Mouse (Mus musculus) limb, embryonic 12.5 days (tissue): Measurements from ENCODE around the gene Ptprd. TPM values are rescaled to one million over a fixed set of nuclear protein-coding genes. Genes with fewer than 3 reads are reported as not detected.

Source experiments
- ATAC-seq: fragments of 200-750 bp; cut with Nextera tagmentation; 2 replicates; pipeline ENCODE4 v1.8.0; 2017; ENCODE audit warnings: low read depth, moderate TSS enrichment; ENCODE audit not compliant: insufficient number of reproducible peaks, insufficient read depth, low FRiP score, low TSS enrichment
- H3K27ac ChIP-seq: fragments of 300-500 bp; sonication (generic); 2 replicates; pipeline ENCODE4 v1.5.1; 2016; ENCODE audit warnings: mild to moderate bottlenecking, moderate library complexity
- H3K27me3 ChIP-seq: fragments of 300-500 bp; sonication (generic); 2 replicates; pipeline ENCODE4 v1.6.1; 2016; ENCODE audit warnings: mild to moderate bottlenecking, moderate library complexity
- H3K36me3 ChIP-seq: fragments of 300-500 bp; sonication (generic); 2 replicates; pipeline ENCODE4 v1.6.1; 2016; ENCODE audit warnings: mild to moderate bottlenecking, moderate library complexity
- H3K4me1 ChIP-seq: fragments of 300-500 bp; sonication (generic); replicated peaks from 2 replicates; pipeline ENCODE4 v1.6.1; 2016
- H3K4me2 ChIP-seq: fragments of 300-500 bp; sonication (generic); 2 replicates; pipeline ENCODE4 v1.6.1; 2016; ENCODE audit warnings: mild to moderate bottlenecking, moderate library complexity
- H3K4me3 ChIP-seq: fragments of 300-500 bp; sonication (generic); replicated peaks from 2 replicates; pipeline ENCODE4 v1.5.1; 2016; ENCODE audit warnings: mild to moderate bottlenecking
- H3K9ac ChIP-seq: fragments of 300-500 bp; sonication (generic); replicated peaks from 2 replicates; pipeline ENCODE4 v1.6.1; 2016; ENCODE audit warnings: mild to moderate bottlenecking, moderate library complexity
- H3K9me3 ChIP-seq: fragments of 300-500 bp; sonication (generic); 2 replicates; pipeline ENCODE4 v1.6.1; 2016; ENCODE audit warnings: mild to moderate bottlenecking, moderate library complexity
- WGBS: fragments of 180-500 bp; shearing (Covaris S2); methylation state at CpG from one replicate; pipeline ENCODE4 v1.1.7; 2016; 5-methylcytosine and 5-hydroxymethylcytosine counted together
- polyA plus RNA-seq: library from polyadenylated mRNA; unstranded; fragments of >200 nt; fragmentation: Nextera tagmentation; extraction: Ambion mirVana; gene quantifications from 2 replicates; pipeline ENCODE4 v1.2.1, GENCODE M21; 2016

Gene Ptprd
- polyA plus RNA-seq, 1 experiment from 2014 or later: 30.9 TPM

GRCm38 (mm10) chr4:76766918-76767317 is 1444.8 kb downstream of the Ptprd start:
- H3K4me2 ChIP-seq: no peak overlapping the region
- no peaks in the 10 kb centered on the region for H3K9me3 ChIP-seq
- no peaks in the 10 kb centered on the region for H3K36me3 ChIP-seq
- 58% methylated on average over 3 of the region's 3 CpGs for WGBS
- no peaks in the 10 kb centered on the region for H3K27me3 ChIP-seq
- peak; percentile 71 for ATAC-seq
- H3K27ac ChIP-seq: no peak overlapping the region
- no peak overlapping the region for H3K9ac ChIP-seq
- no peaks in the 10 kb centered on the region for H3K4me1 ChIP-seq
- H3K4me3 ChIP-seq: no peak overlapping the region

DNA sequence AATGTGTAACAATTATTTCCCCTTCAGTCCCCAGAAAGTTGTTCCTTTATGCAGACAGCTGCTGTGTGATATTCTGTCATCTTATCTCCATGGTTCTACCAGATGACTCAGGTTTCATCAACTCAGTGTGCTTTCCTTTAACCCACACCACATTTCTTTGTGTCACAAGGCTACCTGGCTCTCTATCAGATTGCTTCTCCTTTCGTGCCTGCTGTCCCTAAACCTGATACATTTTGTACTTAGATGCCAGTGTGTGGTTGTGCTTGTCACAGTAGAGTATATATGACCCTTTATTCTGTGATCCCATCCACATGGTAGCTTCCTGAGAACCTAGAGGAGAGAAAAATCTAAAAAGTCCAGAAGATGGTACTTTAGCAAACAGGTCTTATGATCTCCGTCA is 1445.3 kb downstream of the Ptprd start:
- Histone ChIP-seq H3K36me3 (no peaks in the 10 kb centered on the region), H3K27me3 (no peaks in the 10 kb centered on the region), H3K9ac (no peak overlapping the region), H3K4me3 (no peak overlapping the region), H3K9me3 (no peaks in the 10 kb centered on the region), H3K4me2 (no peak overlapping the region), H3K4me1 (no peaks in the 10 kb centered on the region), H3K27ac (no peak overlapping the region)
- no peak for ATAC-seq
- WGBS: 73% methylated on average over 2 of the region's 2 CpGs

- Histone ChIP-seq H3K27ac (no peak overlapping the region), H3K9ac (no peak overlapping the region), H3K4me1 (no peaks in the 10 kb centered on the region), H3K27me3 (no peaks in the 10 kb centered on the region), H3K9me3 (no peaks in the 10 kb centered on the region), H3K4me3 (no peak overlapping the region), H3K36me3 (no peaks in the 10 kb centered on the region), H3K4me2 (no peak overlapping the region)
- no peak for ATAC-seq
- 65% methylated on average over 2 of the region's 2 CpGs for WGBS
Measured at GRCm38 (mm10) chr4:76750709-76751108, 1461.1 kb downstream of the Ptprd start.

DNA sequence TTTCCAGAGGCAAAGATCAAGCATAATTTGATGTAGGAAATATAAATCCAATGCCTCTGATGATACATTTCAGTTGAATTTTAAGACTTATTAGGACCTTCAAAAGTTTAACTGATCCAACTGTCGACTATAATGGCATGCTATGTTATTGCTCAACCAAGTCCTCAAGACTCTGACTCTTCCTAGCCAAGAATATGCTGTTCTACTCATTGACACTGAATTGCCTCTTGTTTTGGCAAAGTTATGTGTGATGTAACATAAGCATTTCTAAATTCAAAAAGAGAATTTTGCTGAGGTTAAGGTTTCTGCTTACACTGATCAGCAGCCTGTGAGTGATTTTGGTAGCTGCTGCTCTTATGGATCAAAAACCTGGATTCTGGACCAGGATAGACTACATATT is 1475.9 kb downstream of the Ptprd start:
- Histone ChIP-seq H3K27me3 (no peaks in the 10 kb centered on the region), H3K9me3 (no peaks in the 10 kb centered on the region), H3K27ac (no peak overlapping the region), H3K4me2 (no peak overlapping the region), H3K9ac (no peak overlapping the region), H3K36me3 (no peaks in the 10 kb centered on the region), H3K4me1 (no peaks in the 10 kb centered on the region), H3K4me3 (no peak overlapping the region)
- no peak for ATAC-seq
- WGBS: 73% methylated on average over 1 of the region's 1 CpGs

- 85% methylated on average over 3 of the region's 3 CpGs for WGBS
- Histone ChIP-seq H3K36me3 (no peaks in the 10 kb centered on the region), H3K9ac (no peak overlapping the region), H3K4me2 (no peak overlapping the region), H3K27ac (no peak overlapping the region), H3K9me3 (no peaks in the 10 kb centered on the region), H3K4me3 (no peak overlapping the region), H3K27me3 (no peaks in the 10 kb centered on the region), H3K4me1 (no peaks in the 10 kb centered on the region)
- no peak for ATAC-seq
Measured at GRCm38 (mm10) chr4:76675726-76676125, 1536.0 kb downstream of the Ptprd start.

- Histone ChIP-seq H3K4me2 (no peak overlapping the region), H3K4me3 (no peak overlapping the region), H3K27me3 (no peaks in the 10 kb centered on the region), H3K9me3 (no peaks in the 10 kb centered on the region), H3K36me3 (no peaks in the 10 kb centered on the region), H3K27ac (no peak overlapping the region), H3K4me1 (no peaks in the 10 kb centered on the region), H3K9ac (no peak overlapping the region)
- no peak for ATAC-seq
Measured at GRCm38 (mm10) chr4:76673224-76673623, 1538.5 kb downstream of the Ptprd start.

DNA sequence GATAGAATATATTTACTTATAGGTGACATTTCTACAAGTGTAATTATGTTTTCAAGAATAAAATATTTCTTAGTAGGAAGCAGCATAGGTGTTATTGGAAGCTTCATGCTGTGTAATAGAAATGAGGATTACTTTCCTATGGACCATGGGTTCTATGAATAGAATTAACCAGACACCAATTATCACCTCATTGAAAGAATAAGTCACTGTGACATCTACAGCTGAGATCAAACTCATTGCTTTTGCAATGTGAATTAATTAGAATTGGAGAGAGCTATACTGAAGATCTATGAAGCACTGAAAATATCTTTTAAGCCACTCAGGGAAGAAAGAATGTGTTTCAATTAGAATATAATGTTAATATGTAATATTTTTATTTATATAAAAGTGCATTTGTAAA is 1539.1 kb downstream of the Ptprd start:
- H3K9ac ChIP-seq: no peak overlapping the region
- no peaks in the 10 kb centered on the region for H3K36me3 ChIP-seq
- H3K27ac ChIP-seq: no peak overlapping the region
- no peak for ATAC-seq
- H3K4me2 ChIP-seq: no peak overlapping the region
- H3K9me3 ChIP-seq: no peaks in the 10 kb centered on the region
- no peaks in the 10 kb centered on the region for H3K27me3 ChIP-seq
- H3K4me1 ChIP-seq: no peaks in the 10 kb centered on the region
- no peak overlapping the region for H3K4me3 ChIP-seq

DNA sequence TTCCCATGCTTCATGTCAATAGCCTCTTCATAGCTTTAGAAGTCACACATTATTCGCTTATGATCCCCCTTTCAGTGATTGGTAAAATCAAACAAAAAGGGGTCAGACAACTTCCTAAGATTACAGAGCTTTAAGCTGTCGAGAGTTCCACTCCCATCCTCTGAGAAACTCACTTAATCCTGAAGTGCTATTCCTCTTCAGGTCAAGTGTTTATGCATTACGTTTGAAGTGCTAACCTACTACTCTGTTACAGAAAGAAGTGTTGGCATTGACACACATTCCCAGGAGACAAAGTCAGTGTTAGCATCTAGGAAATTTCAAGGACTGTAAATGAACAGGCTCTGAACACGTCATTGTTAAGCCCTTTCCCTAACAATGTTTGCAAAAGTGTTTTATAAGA is 1550.0 kb downstream of the Ptprd start:
- 59% methylated on average over 4 of the region's 4 CpGs for WGBS
- H3K4me2 ChIP-seq: no peak overlapping the region
- H3K27me3 ChIP-seq: no peaks in the 10 kb centered on the region
- H3K27ac ChIP-seq: no peak overlapping the region
- H3K4me1 ChIP-seq: no peaks in the 10 kb centered on the region
- H3K9ac ChIP-seq: no peak overlapping the region
- no peaks in the 10 kb centered on the region for H3K36me3 ChIP-seq
- H3K4me3 ChIP-seq: no peak overlapping the region
- no peak for ATAC-seq
- H3K9me3 ChIP-seq: no peaks in the 10 kb centered on the region

- H3K9ac ChIP-seq: no peak overlapping the region
- no peaks in the 10 kb centered on the region for H3K27me3 ChIP-seq
- no peaks in the 10 kb centered on the region for H3K36me3 ChIP-seq
- H3K9me3 ChIP-seq: no peaks in the 10 kb centered on the region
- H3K4me2 ChIP-seq: no peak overlapping the region
- 70% methylated on average over 2 of the region's 2 CpGs for whole genome bisulfite sequencing
- H3K27ac ChIP-seq: no peak overlapping the region
- no peaks in the 10 kb centered on the region for H3K4me1 ChIP-seq
- no peak overlapping the region for H3K4me3 ChIP-seq
- ATAC-seq: no peak
Measured at GRCm38 (mm10) chr4:76660146-76660545, 1551.6 kb downstream of the Ptprd start.

DNA sequence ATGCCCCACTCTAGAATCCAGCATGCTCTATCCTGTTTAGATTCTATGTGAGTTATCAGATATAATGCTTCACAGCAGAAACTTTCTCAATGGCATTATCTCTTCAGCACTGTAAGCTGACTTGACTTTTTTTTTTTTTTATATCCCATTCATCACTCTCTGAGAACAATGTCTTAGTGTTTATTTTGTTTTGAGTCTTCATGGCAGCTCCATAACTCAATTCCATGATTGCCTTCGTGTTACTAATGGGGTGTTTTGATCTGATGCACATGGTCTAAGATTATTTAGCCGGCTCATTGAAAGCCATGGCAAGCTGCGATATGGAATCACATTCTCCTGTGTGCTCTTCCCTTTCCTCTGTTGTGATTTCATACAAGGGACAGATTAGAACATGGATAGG is 1555.0 kb downstream of the Ptprd start:
- Histone ChIP-seq H3K4me1 (peaks cover 7% of the 10 kb centered on the region), H3K27ac (no peak overlapping the region), H3K9me3 (no peaks in the 10 kb centered on the region), H3K4me2 (no peak overlapping the region), H3K4me3 (no peak overlapping the region), H3K36me3 (no peaks in the 10 kb centered on the region), H3K27me3 (no peaks in the 10 kb centered on the region), H3K9ac (no peak overlapping the region)
- WGBS: 82% methylated on average over 3 of the region's 3 CpGs
- ATAC-seq: no peak

DNA sequence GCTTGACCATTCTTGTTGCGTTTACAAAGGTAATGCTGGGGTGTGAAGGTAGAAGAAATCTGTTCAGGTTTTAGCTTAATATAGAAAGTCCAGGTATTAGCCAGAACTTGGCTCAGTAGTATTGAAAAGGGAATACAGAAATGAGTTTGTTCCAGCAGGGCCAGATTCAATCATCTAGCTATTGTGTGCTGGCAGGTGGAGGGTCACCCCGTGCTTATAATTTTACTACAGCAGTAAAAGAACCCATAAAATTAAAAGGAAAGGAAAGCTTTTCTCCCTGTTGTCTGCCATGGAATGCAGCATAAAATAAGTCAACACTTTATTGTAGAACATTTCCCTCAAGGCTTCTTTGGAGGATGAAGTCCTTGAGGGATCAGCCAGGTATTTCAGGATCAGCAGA is 1558.8 kb downstream of the Ptprd start:
- Histone ChIP-seq H3K9me3 (no peaks in the 10 kb centered on the region), H3K4me3 (no peak overlapping the region), H3K27me3 (no peaks in the 10 kb centered on the region; the same call in 1 of the 2 replicates), H3K4me1 (peaks cover 7% of the 10 kb centered on the region), H3K9ac (no peak overlapping the region), H3K27ac (no peak overlapping the region), H3K4me2 (no peak overlapping the region), H3K36me3 (no peaks in the 10 kb centered on the region)
- 51% methylated on average over 2 of the region's 2 CpGs for WGBS
- ATAC-seq: peak; percentile 59; the same call in 1 of the 2 replicates

DNA sequence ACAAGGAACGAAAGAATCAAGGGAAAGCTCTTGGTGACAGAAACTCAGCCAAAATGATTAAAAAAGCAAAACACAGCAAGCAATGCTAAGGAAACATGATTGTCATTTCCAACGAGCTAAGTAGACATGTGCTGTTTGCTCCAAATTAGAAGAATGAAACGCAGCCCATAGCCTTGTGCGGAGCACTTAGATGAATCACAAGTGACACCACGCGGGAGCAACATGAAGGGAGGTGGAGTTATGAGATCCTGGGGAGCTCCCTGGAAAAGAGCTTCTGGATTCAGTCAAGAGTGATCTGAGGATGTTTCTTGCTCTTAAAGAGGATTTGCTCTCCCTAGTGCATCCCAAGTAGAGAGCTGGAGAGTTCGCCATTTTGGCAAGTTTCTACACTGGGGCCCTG is 1590.0 kb downstream of the Ptprd start:
- H3K4me3 ChIP-seq: no peak overlapping the region
- no peak overlapping the region for H3K9ac ChIP-seq
- H3K4me1 ChIP-seq: 0 out of 2 replicates have a peak, but pooled peaks cover 1% of the 10 kb centered on the region
- H3K27me3 ChIP-seq: no peaks in the 10 kb centered on the region
- H3K36me3 ChIP-seq: no peaks in the 10 kb centered on the region
- 85% methylated on average over 7 of the region's 7 CpGs for WGBS
- H3K9me3 ChIP-seq: no peaks in the 10 kb centered on the region
- no peak for ATAC-seq
- no peak overlapping the region for H3K4me2 ChIP-seq
- H3K27ac ChIP-seq: no peak overlapping the region
